Mouse (Mus musculus) forelimb bud, embryonic 11.5 days (tissue): ENCODE measurements around the gene Mei4.

Experiments
- DNase-seq: peaks from one replicate; pipeline ENCODE4 v3.0.0-alpha.2; 2012; ENCODE audit warnings: low read depth, low spot score

Mei4 gene

DNA sequence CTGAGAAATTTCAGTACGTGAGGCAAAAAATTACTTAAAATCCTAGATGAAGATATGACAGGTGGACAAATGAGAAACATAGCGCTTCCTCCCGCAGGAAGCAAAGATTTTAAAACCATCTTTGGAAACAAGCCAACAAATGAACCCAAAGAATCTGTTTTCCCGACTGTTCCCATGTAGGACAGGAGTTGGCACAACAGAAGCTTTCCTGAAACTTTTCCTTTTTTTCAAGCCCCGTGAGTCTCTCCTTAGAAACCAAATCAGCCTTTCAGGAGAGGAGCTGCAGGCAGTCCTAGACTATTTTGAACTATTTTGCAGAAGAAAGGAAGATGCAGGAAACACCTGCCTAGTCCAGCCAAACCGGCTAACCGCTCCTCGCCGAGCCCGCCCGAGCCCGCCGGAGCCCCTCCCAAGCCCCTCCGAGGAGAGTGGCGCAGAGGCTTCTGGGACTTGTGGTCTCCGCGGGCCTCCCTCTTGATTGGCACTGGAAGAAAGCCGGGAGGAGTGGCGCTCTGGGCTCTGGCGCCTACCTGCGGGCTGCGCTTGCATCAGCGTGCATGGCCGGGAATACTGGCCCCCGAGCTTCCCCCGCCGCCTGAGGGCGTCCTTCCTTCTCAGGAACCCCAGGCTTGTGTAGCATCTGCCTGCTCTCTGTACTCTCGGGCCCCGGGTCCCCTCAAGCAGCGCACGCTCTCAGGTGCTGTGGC lies at the start of gene Mei4:
TSS of gene Mei4 (plus strand) at position 490 of the 707 bp plus-strand sequence.
- DNase-seq, result peak; percentile 84

DNA sequence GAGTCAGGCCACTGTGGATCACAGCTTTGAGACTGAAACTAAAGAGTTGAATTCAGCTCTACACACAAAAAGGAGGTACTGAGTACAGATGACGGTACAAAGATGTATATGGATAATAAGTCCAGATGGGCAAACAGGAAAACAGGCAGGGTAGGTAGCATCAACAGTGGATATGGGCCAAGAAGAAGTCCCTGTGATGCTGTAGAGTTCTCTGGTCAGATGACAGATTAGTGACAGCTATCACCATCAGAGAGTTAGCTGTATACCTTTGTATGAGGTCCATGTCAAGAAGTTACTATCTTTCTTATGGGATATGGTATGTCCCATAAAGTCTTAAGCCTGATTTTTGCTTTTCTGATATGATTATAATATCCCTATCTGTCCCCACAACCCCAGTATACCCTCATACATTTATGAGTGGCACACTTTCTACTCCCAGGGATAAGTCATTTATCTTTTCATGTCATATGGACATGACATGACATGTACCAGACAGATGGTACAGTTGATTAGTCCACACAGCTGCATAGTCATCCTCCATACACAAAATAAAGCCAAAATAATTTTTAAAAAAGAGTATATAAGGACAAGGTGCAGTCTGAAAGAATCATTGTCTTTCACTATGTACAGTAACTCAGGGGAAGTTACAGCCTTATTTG lies 43.6 kb upstream of the Mei4 start:
- DNase-seq, result no peak

GRCm38 (mm10) chr9:81827560-81827959 lies 35.9 kb upstream of the Mei4 start:
- DNase-seq, result no peak

DNA sequence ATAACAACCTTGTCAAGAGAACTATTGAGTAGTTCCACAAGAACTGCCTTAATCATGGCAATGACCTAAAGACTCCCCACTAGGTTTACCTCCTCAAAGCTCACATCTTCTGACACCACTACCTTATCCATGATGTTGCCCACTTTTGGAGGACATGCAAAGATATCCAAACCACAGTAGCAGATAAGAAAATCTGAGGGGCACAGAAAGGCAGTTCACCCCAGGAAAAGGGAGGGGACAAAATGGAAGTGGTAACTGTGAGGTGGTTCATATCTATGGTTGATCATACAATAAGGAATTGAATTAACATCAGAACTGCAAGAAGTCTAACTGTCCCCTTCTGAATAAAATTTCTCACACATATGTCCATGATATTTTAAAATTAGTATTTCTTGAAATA lies 29.4 kb upstream of the Mei4 start:
- DNase-seq, result no peak

DNA sequence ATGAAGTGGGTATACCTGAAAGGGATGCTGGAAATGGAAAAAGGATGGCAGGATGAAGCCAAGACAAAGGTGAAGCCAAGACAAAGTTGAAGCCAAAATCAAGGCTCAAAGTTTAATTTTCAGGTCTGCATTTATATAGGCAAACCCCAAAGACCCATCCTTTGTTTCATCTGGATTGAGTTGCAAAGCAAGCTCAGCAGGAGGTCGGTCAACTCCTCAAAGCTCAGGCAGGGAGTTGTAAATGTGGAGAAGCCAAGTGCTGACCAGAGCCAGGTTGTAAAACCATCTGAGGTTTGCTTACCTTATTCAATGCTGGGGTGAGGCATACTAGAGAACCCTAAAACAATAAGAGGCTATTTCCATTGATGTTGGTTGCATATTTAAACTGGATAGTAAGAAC lies 4.6 kb upstream of the Mei4 start:
- DNase-seq, result no peak

- DNase-seq, result no peak
Observed at GRCm38 (mm10) chr9:81863888-81864234, 391 bp downstream of the Mei4 start.

DNA sequence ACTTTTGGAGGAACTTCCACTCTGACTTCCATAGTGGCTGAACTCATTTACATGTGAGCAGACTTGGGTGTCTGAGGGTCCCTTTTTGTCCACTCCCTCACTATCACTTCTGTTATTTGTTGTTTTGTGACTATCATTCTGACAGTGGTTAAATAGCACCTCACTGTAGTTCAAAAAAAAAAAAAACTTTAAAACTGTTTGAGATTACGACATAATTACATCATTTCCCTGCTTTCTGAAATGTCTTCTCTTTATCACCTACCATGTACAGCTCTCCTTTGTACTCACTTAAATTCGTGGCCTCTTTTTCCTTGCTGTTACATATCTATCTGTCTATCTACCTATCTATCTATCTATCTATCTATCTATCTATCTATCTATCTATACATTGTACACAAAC lies 2.6 kb downstream of the Mei4 start:
- DNase-seq, result no peak

- DNase-seq, result no peak
Observed at GRCm38 (mm10) chr9:81921456-81921855, 58.0 kb downstream of the Mei4 start.

DNA sequence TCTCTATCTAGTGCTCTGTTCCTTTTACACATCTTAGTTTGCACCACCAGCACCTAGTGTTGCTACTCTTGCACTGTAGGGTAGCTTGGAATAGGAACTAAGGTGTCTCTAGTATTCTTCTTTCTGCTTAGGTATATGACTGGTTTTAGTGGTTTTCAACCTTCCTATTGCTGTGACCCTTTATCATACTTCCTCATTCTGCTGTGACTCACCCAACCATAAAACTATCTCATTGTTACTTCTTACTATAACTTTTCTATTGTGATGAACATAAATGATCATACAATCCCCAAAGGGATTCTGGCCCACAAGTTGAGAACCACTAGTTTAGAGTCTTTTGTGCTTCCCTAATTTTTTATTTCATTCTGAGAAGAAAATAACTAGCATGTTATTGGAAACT lies 61.3 kb downstream of the Mei4 start:
- DNase-seq, result no peak

GRCm38 (mm10) chr9:81940533-81940932 lies 77.1 kb downstream of the Mei4 start:
- no peak for DNase-seq

- DNase-seq, result no peak
Observed at GRCm38 (mm10) chr9:81945624-81946023, 82.2 kb downstream of the Mei4 start.

DNA sequence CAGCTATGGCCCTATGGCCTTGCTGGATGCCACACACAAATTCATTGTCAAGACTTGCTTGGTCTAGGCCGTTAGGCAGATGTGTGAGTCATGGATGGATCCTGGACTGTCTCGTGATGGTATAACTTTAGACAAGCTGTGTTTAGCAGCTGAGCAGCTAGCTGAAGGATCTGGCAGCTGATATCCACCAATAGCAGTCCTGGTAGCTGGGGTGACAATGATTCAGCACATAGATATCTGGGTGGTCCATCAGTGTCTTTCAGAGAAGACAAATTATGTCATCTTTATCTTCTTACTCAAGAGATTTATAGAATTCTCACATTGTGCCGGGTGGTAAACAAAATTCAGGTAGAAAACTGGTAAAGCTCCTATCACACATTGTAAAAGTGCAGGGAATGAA lies 93.4 kb downstream of the Mei4 start:
- DNase-seq, result no peak

DNA sequence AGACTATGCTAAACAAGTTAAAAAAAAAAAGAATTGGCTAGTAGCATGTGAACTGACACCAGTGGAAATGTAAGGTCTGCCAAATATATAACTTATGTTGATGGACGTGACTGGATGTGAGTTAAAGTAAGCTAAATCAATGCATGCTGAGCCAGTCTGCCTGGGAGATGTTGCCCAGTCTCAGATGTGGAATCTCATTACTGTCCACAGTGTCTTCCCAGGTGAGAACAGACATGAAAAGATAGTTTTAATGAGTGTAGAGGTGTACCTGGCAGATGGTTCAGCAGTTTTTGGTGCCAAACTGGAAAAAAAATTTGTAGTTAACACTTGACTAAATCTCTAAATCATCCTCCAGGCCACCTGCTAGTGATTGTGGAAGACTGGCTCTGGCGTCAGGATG lies 94.4 kb downstream of the Mei4 start:
- DNase-seq, result no peak

GRCm38 (mm10) chr9:81966765-81967164 lies 103.3 kb downstream of the Mei4 start:
- DNase-seq, result no peak

GRCm38 (mm10) chr9:81968935-81969334 lies 105.5 kb downstream of the Mei4 start:
- DNase-seq, result no peak

- DNase-seq, result no peak
Observed at GRCm38 (mm10) chr9:81982461-81982860, 119.0 kb downstream of the Mei4 start.

DNA sequence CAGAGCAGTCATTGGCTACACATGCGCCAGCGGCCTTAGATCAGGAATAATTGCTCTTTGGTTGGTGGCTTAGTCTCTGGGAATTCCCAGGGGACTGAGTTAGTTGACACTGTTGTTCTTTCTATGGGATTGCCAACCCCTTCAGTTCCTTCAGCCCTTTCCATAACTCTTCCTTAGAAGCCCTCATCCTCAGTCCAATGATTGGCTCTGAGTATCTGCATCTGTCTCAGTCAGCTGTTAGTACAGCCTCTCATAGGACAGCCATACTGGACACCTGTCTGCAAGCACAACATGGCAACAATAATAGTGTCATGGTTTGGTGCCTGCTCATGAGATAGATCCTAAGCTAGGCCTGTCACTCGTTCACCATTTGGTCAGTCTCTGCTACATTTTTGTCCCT lies 149.5 kb downstream of the Mei4 start:
- no peak for DNase-seq

DNA sequence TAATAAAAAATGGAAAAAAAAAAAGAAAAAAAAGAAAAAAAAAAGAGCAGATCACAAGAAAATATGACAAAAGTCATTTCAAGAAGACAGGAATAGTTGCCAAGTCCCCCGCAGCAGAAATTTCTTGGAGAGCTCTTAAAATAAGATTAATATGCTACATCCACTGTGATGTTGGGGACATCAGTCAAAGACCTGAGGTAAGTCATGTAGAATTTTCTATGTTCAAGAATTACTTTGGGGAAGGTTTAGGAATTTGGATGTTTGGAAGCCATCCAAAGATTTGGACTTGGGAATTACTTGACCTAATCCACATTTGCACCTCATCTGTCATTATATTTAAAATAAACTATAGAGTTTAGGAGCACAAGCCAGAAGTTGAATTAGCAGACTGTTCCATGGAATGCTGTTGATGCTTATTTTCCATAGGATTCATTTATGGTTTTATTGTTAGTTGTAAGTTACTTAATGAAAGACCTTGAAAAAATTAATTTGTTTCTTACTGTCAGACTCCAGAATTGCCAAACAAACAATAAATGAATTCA lies 179.1 kb downstream of the Mei4 start:
- DNase-seq, result no peak

GRCm38 (mm10) chr9:82044517-82044916 lies 181.0 kb downstream of the Mei4 start:
- no peak for DNase-seq

- DNase-seq, result no peak
Observed at GRCm38 (mm10) chr9:82073832-82074231, 210.4 kb downstream of the Mei4 start.

DNA sequence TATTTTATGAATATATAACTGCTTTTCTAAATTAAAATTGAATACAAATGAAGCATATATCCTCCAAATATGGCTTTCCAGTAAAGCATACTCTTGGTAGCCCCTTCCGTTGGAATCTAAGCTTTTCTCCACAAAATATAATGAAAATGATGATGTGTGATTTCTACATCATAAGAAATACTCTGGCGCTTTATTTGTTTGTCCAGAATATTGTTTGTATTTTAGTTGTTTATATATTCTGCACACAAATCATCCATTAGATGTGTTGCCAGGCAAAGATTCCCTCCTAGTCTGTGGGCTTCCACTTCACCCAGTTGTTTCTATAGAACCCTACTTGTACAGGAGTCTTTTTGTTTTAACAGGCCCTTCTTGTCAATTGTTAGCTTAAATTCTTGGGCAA lies 211.8 kb downstream of the Mei4 start:
- DNase-seq, result no peak

DNA sequence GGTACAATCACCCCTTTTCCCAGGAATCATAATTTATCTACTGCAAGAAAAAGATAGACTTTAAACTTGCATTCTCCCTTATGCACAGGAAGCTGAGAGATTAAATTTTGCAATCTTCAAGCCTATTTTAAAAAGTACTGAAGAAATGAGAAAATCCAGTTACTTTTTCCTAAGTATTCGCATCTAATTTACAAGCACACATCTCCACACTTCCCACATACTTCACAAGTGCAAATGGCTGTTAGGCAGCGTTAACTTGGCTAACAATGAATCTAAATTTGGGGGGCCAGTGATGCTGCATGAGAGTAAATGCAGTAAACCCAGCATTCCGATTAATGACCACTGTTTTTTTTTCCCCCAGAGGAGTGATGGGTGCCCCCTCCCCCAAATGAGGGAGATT lies 232.9 kb downstream of the Mei4 start:
- no peak for DNase-seq

GRCm38 (mm10) chr9:82114865-82115264 lies 251.4 kb downstream of the Mei4 start:
- no peak for DNase-seq
